Mouse (Mus musculus) C2C12 (cell line): Measurements from ENCODE around the gene Klf3. TPM values are rescaled to one million over a fixed set of nuclear protein-coding genes. Genes with fewer than 3 reads are reported as not detected.
A peak's percentile ranks its signal among the peaks of the same experiment; 100 is the strongest.

Source experiments
- H3K27me3 ChIP-seq: one replicate; pipeline ENCODE4 v1.6.1; 2011; ENCODE audit not compliant: control insufficient read depth, insufficient read depth, insufficient read length
- H3K36me3 ChIP-seq: one replicate; pipeline ENCODE4 v1.6.1; 2011; ENCODE audit not compliant: control insufficient read depth, insufficient read depth
- H3K4me3 ChIP-seq: one replicate; pipeline ENCODE4 v1.5.1; 2011; ENCODE audit warnings: mild to moderate bottlenecking, control low read depth; ENCODE audit not compliant: poor library complexity, insufficient read depth, severe bottlenecking
- H3K79me2 ChIP-seq: one replicate; pipeline ENCODE4 v1.6.1; 2011; ENCODE audit not compliant: control insufficient read depth, insufficient read depth
- H3K79me3 ChIP-seq: one replicate; pipeline ENCODE4 v1.6.1; 2011; ENCODE audit warnings: low read depth, control low read depth
- H3ac ChIP-seq: one replicate; pipeline ENCODE3; 2011; ENCODE audit warnings: low read depth; ENCODE audit not compliant: control insufficient read depth, insufficient read length
- CEBPB ChIP-seq: IDR thresholded peaks from one replicate; pipeline ENCODE4 v1.6.1; 2011; ENCODE audit warnings: low read depth, mild to moderate bottlenecking, control low read depth, moderate library complexity
- CTCF ChIP-seq: IDR thresholded peaks from one replicate; pipeline ENCODE4 v1.5.1; 2011; ENCODE audit not compliant: control insufficient read depth, insufficient read depth, insufficient read length
- FOSL1 ChIP-seq: IDR thresholded peaks from one replicate; pipeline ENCODE4 v1.8.0; 2011; ENCODE audit warnings: mild to moderate bottlenecking, low read length; ENCODE audit not compliant: poor library complexity, insufficient read depth, severe bottlenecking
- MAX ChIP-seq: IDR thresholded peaks from one replicate; pipeline ENCODE4 v1.6.1; 2011; ENCODE audit warnings: mild to moderate bottlenecking, control low read depth
- MYOD1 ChIP-seq: IDR thresholded peaks from one replicate; pipeline ENCODE4 v1.6.1; 2011; ENCODE audit warnings: low read depth; ENCODE audit not compliant: control insufficient read depth, insufficient read length
- MYOG ChIP-seq: IDR thresholded peaks from one replicate; pipeline ENCODE4 v1.6.1; 2011; ENCODE audit not compliant: control insufficient read depth, insufficient read length; ENCODE audit errors: extremely low read depth
- USF1 ChIP-seq: IDR thresholded peaks from one replicate; pipeline ENCODE4 v1.6.1; 2011; ENCODE audit warnings: low read depth, mild to moderate bottlenecking, control low read depth, moderate library complexity
- polyA plus RNA-seq: library from polyadenylated mRNA; unstranded; fragments of >200 nt; fragmentation: generic; extraction: Trizol; gene quantifications from one replicate; pipeline ENCODE4 v1.2.1, GENCODE M21; 2012; ENCODE audit warnings: missing spikeins

Klf3 gene
- polyA plus RNA-seq, 1 experiment, result 9.5 TPM

- peaks cover 69% of the 10 kb centered on the region for H3K79me3 ChIP-seq
- H3K27me3 ChIP-seq, result no peaks in the 10 kb centered on the region
- peak overlapping the region; percentile 1 for H3ac ChIP-seq
- TF ChIP-seq MYOD1, result no peak
- no peak for TF ChIP-seq MYOG
- no peak for TF ChIP-seq FOSL1
- TF ChIP-seq MAX, result no peak
- no peak for TF ChIP-seq USF1
- TF ChIP-seq CEBPB, result no peak
- no peak for TF ChIP-seq CTCF
- H3K4me3 ChIP-seq, result peak overlapping the region; percentile 3
- H3K36me3 ChIP-seq, result peaks cover 12% of the 10 kb centered on the region
- peaks cover 83% of the 10 kb centered on the region for H3K79me2 ChIP-seq
Measured at GRCm38 (mm10) chr5:64806600-64806999, 3.4 kb downstream of the Klf3 start.

GRCm38 (mm10) chr5:64807159-64807558, 4.0 kb downstream of the Klf3 start:
- Histone ChIP-seq H3K27me3 (no peaks in the 10 kb centered on the region), H3K79me2 (peaks cover 89% of the 10 kb centered on the region), H3K79me3 (peaks cover 70% of the 10 kb centered on the region), H3K36me3 (peaks cover 12% of the 10 kb centered on the region), H3K4me3 (no peak overlapping the region), H3ac (no peak overlapping the region)
- TF ChIP-seq MAX (no peak), FOSL1 (no peak), MYOG (no peak), CTCF (no peak), MYOD1 (no peak), CEBPB (no peak), USF1 (no peak)

DNA sequence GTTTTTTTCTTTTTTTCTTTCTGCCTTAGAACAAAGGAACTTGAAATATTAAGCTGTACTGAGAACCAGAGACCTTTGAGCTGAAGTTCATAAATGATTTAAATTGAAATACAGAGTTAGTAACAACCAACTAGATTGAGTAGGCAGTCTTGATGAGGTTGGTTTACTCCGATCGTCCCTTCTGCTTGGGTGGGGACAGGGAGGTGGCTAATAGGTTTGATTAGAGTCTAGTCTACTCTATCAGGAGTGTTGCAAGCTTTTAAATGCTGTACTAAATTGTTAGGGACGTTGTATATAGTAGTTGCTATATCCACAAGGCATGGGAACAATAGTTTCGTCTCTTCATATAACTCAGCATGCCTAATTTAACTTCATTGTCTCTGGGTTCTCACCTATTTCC, 4.4 kb downstream of the Klf3 start:
- TF ChIP-seq MYOD1, result no peak
- TF ChIP-seq FOSL1, result no peak
- TF ChIP-seq USF1, result no peak
- TF ChIP-seq MYOG, result no peak
- no peak for TF ChIP-seq CTCF
- no peak for TF ChIP-seq MAX
- TF ChIP-seq CEBPB, result no peak
- Histone ChIP-seq H3ac (no peak overlapping the region), H3K4me3 (no peak overlapping the region), H3K27me3 (no peaks in the 10 kb centered on the region), H3K79me2 (peaks cover 94% of the 10 kb centered on the region), H3K36me3 (peaks cover 12% of the 10 kb centered on the region), H3K79me3 (peaks cover 74% of the 10 kb centered on the region)

- Histone ChIP-seq H3K27me3 (no peaks in the 10 kb centered on the region), H3K4me3 (no peak overlapping the region), H3K79me3 (peaks cover 82% of the 10 kb centered on the region), H3K36me3 (peaks cover 12% of the 10 kb centered on the region), H3ac (no peak overlapping the region), H3K79me2 (peaks cover 100% of the 10 kb centered on the region)
- TF ChIP-seq CEBPB (no peak), MYOD1 (no peak), FOSL1 (no peak), CTCF (no peak), USF1 (no peak), MYOG (no peak), MAX (no peak)
Measured at GRCm38 (mm10) chr5:64808106-64809010, 5.2 kb downstream of the Klf3 start.

GRCm38 (mm10) chr5:64809257-64809656, 6.1 kb downstream of the Klf3 start:
- Histone ChIP-seq H3K27me3 (no peaks in the 10 kb centered on the region), H3K79me3 (peaks cover 87% of the 10 kb centered on the region), H3K4me3 (no peak overlapping the region), H3K79me2 (peaks cover 100% of the 10 kb centered on the region), H3K36me3 (peaks cover 12% of the 10 kb centered on the region), H3ac (no peak overlapping the region)
- TF ChIP-seq MYOG (no peak), USF1 (no peak), CEBPB (no peak), MAX (no peak), FOSL1 (no peak), MYOD1 (no peak), CTCF (no peak)

- Histone ChIP-seq H3K36me3 (peaks cover 17% of the 10 kb centered on the region), H3K79me3 (peaks cover 87% of the 10 kb centered on the region), H3K27me3 (no peaks in the 10 kb centered on the region), H3K79me2 (peaks cover 100% of the 10 kb centered on the region), H3ac (no peak overlapping the region), H3K4me3 (no peak overlapping the region)
- TF ChIP-seq MYOG (no peak), CEBPB (no peak), MAX (no peak), FOSL1 (no peak), MYOD1 (no peak), CTCF (no peak), USF1 (no peak)
Measured at GRCm38 (mm10) chr5:64809864-64810263, 6.7 kb downstream of the Klf3 start.
